Mouse (Mus musculus) forebrain, embryonic 14.5 days (tissue): ENCODE measurements around the gene Dapl1. TPM values are rescaled to one million over a fixed set of nuclear protein-coding genes. Genes with fewer than 3 reads are reported as not detected.

Source experiments
- ATAC-seq: fragments of 200-750 bp; cut with Nextera tagmentation; 2 replicates; pipeline ENCODE4 v1.8.0; 2017; ENCODE audit warnings: mild to moderate bottlenecking, moderate library complexity
- DNase-seq: peaks from one replicate; pipeline ENCODE4 v3.0.0-alpha.2; 2015; ENCODE audit warnings: low spot score
- H3K27ac ChIP-seq: fragments of 300-500 bp; sonication (generic); 2 replicates; pipeline ENCODE4 v1.5.1; 2014; ENCODE audit warnings: low read depth, mild to moderate bottlenecking, control low read depth, low read length, moderate library complexity
- H3K27me3 ChIP-seq: fragments of 300-500 bp; sonication (generic); replicated peaks from 2 replicates; pipeline ENCODE4 v1.6.1; 2014; ENCODE audit warnings: low read length, control low read depth, mixed read lengths; ENCODE audit not compliant: control insufficient read depth, insufficient read depth
- H3K36me3 ChIP-seq: fragments of 300-500 bp; sonication (generic); 2 replicates; pipeline ENCODE4 v1.6.1; 2014; ENCODE audit warnings: low read length, control low read depth; ENCODE audit not compliant: control insufficient read depth, insufficient read depth
- H3K4me1 ChIP-seq: fragments of 300-500 bp; sonication (generic); 2 replicates; pipeline ENCODE4 v1.6.1; 2014; ENCODE audit warnings: antibody characterized with exemption, low read length, control low read depth; ENCODE audit not compliant: control insufficient read depth, insufficient read depth
- H3K4me2 ChIP-seq: fragments of 300-500 bp; sonication (generic); 2 replicates; pipeline ENCODE4 v1.6.1; 2014; ENCODE audit warnings: mild to moderate bottlenecking, control low read depth, low read length
- H3K4me3 ChIP-seq: fragments of 300-500 bp; sonication (generic); 2 replicates; pipeline ENCODE4 v1.5.1; 2014; ENCODE audit warnings: low read depth, low read length, control low read depth
- H3K9ac ChIP-seq: fragments of 300-500 bp; sonication (generic); 2 replicates; pipeline ENCODE4 v1.6.1; 2014; ENCODE audit warnings: mild to moderate bottlenecking, low read length, control low read depth, moderate library complexity
- H3K9me3 ChIP-seq: fragments of 300-500 bp; sonication (generic); replicated peaks from 2 replicates; pipeline ENCODE4 v1.6.1; 2016; ENCODE audit warnings: low read length, control low read depth, mixed read lengths; ENCODE audit not compliant: control insufficient read depth
- WGBS: fragments of 180-500 bp; shearing (Covaris S2); extraction: QIAGEN DNeasy Blood & Tissue Kit; methylation state at CpG from one replicate; pipeline ENCODE4 v1.1.7; 2014; 5-methylcytosine and 5-hydroxymethylcytosine counted together
- polyA plus RNA-seq: library from polyadenylated mRNA; unstranded; fragments of >200 nt; fragmentation: Nextera tagmentation; extraction: Ambion mirVana; gene quantifications from 2 replicates; pipeline ENCODE4 v1.2.1, GENCODE M21; 2014

The Dapl1 gene
- polyA plus RNA-seq, 1 experiment from 2014 or later, result 0.66 TPM

- WGBS, result 70% methylated on average over 2 of the region's 2 CpGs
- DNase-seq (no peak), ATAC-seq (no peak)
- no peak overlapping the region for H3K4me3 ChIP-seq
- no peak overlapping the region for H3K9ac ChIP-seq
- H3K36me3 ChIP-seq, result no peaks in the 10 kb centered on the region
- no peak overlapping the region for H3K27ac ChIP-seq
- no peaks in the 10 kb centered on the region for H3K27me3 ChIP-seq
- H3K4me2 ChIP-seq, result no peak overlapping the region
- no peaks in the 10 kb centered on the region; the same call in 1 of the 2 replicates for H3K4me1 ChIP-seq
- H3K9me3 ChIP-seq, result no peaks in the 10 kb centered on the region
These were observed 3.8 kb downstream of the Dapl1 start for GRCm38 (mm10) chr2:59488235-59488634.

GRCm38 (mm10) chr2:59490353-59490752 lies 5.9 kb downstream of the Dapl1 start:
- Histone ChIP-seq H3K4me2 (no peak overlapping the region), H3K36me3 (no peaks in the 10 kb centered on the region), H3K4me3 (no peak overlapping the region), H3K27ac (no peak overlapping the region), H3K27me3 (no peaks in the 10 kb centered on the region), H3K9ac (no peak overlapping the region), H3K9me3 (no peaks in the 10 kb centered on the region), H3K4me1 (peaks cover 7% of the 10 kb centered on the region; the same call in 1 of the 2 replicates)
- DNase-seq, result no peak
- 75% methylated on average over 7 of the region's 7 CpGs for WGBS
- no peak for ATAC-seq

DNA sequence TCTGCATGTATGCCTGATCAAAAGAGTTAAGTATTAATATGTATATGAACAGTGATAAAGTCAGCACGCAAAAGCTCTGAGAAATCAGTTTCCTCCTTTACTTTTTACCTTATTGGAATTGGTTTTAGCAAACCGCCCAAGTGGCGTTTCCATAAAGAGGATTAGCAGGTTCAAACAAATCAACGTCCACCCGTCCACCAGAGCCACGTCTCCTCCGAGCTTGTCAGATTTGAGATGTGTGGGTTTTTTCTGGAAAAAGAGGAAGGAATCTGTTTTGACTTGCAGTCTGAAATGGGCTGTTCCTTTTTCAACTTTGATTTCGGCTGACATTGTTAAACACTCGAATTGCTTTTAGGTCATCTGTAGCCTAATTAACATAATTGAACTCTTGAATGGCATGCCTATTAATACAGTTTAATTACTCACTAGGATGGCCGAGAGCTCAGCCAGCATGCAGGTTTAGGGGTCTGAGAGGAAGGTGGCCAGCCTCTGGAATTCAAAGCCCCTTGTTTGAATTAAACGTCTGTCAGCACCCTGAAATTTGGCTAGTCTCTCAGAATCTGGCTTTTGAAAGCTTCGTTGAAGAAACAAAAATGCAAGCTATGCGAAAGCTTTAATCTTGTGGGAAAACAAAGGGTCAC lies 9.1 kb downstream of the Dapl1 start:
- DNase-seq (peak; percentile 67), ATAC-seq (peak; percentile 63)
- Histone ChIP-seq H3K9ac (no peak overlapping the region), H3K27me3 (no peaks in the 10 kb centered on the region), H3K9me3 (no peaks in the 10 kb centered on the region), H3K4me3 (no peak overlapping the region), H3K4me2 (0 out of 2 replicates have a peak overlapping the region, but pooled peaks have one; percentile 2), H3K27ac (no peak overlapping the region), H3K4me1 (peaks cover 7% of the 10 kb centered on the region; the same call in 1 of the 2 replicates), H3K36me3 (no peaks in the 10 kb centered on the region)
- 6% methylated on average over 13 of the region's 13 CpGs for WGBS

GRCm38 (mm10) chr2:59499146-59499545 lies 14.7 kb downstream of the Dapl1 start:
- Histone ChIP-seq H3K4me3 (no peak overlapping the region), H3K4me2 (no peak overlapping the region), H3K4me1 (no peaks in the 10 kb centered on the region), H3K27me3 (no peaks in the 10 kb centered on the region), H3K9me3 (no peaks in the 10 kb centered on the region), H3K9ac (no peak overlapping the region), H3K36me3 (no peaks in the 10 kb centered on the region), H3K27ac (no peak overlapping the region)
- 83% methylated on average over 8 of the region's 8 CpGs for WGBS
- ATAC-seq (no peak), DNase-seq (no peak)

DNA sequence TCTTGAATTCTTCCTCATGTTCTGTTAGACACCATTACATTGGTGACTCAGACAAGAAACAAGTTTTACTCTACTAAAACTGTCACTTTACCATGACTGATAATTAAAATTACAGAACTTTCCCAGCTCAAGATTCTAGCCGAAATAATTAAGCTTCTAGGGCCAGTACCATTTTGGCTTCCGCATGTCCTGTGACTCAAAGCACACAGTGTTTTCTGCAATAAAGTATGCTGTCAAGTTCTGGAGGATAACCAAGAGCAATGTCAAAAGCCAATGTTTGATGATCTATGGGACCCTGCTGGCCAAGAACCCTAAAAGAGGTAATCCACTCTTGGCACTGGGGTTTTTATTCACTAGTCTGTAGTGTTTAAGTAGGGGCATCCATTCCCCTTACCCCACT lies 15.3 kb downstream of the Dapl1 start:
- ATAC-seq, result no peak
- Histone ChIP-seq H3K4me1 (no peaks in the 10 kb centered on the region), H3K9me3 (no peaks in the 10 kb centered on the region), H3K4me2 (no peak overlapping the region), H3K36me3 (no peaks in the 10 kb centered on the region), H3K27ac (no peak overlapping the region), H3K9ac (no peak overlapping the region), H3K27me3 (no peaks in the 10 kb centered on the region), H3K4me3 (no peak overlapping the region)
- DNase-seq, result no peak
- 96% methylated on average over 2 of the region's 2 CpGs for WGBS

GRCm38 (mm10) chr2:59509061-59509460 lies 24.6 kb downstream of the Dapl1 start:
- no peak overlapping the region for H3K4me3 ChIP-seq
- no peaks in the 10 kb centered on the region for H3K36me3 ChIP-seq
- no peak overlapping the region for H3K27ac ChIP-seq
- H3K4me1 ChIP-seq, result no peaks in the 10 kb centered on the region
- no peaks in the 10 kb centered on the region for H3K9me3 ChIP-seq
- 74% methylated on average over 4 of the region's 4 CpGs for WGBS
- no peaks in the 10 kb centered on the region for H3K27me3 ChIP-seq
- no peak for DNase-seq
- H3K9ac ChIP-seq, result no peak overlapping the region
- no peak for ATAC-seq
- no peak overlapping the region for H3K4me2 ChIP-seq

- Histone ChIP-seq H3K4me3 (no peak overlapping the region), H3K27me3 (no peaks in the 10 kb centered on the region), H3K4me1 (no peaks in the 10 kb centered on the region), H3K9ac (peak overlapping the region; percentile 32; the same call in 1 of the 2 replicates), H3K4me2 (no peak overlapping the region), H3K27ac (no peak overlapping the region), H3K36me3 (no peaks in the 10 kb centered on the region), H3K9me3 (no peaks in the 10 kb centered on the region)
- 60% methylated on average over 9 of the region's 9 CpGs for WGBS
- DNase-seq, result peak; percentile 25
- no peak for ATAC-seq
These were observed 26.0 kb downstream of the Dapl1 start for GRCm38 (mm10) chr2:59510416-59510815.

- no peak overlapping the region for H3K9ac ChIP-seq
- no peak overlapping the region for H3K4me3 ChIP-seq
- no peak overlapping the region for H3K4me2 ChIP-seq
- ATAC-seq, result no peak
- no peaks in the 10 kb centered on the region for H3K27me3 ChIP-seq
- no peak for DNase-seq
- WGBS, result 70% methylated on average over 6 of the region's 6 CpGs
- H3K9me3 ChIP-seq, result no peaks in the 10 kb centered on the region
- no peak overlapping the region for H3K27ac ChIP-seq
- H3K36me3 ChIP-seq, result no peaks in the 10 kb centered on the region
- H3K4me1 ChIP-seq, result no peaks in the 10 kb centered on the region
These were observed 26.4 kb downstream of the Dapl1 start for GRCm38 (mm10) chr2:59510882-59511281.

- Histone ChIP-seq H3K36me3 (no peaks in the 10 kb centered on the region), H3K4me3 (no peak overlapping the region), H3K4me1 (peaks cover 4% of the 10 kb centered on the region; the same call in 1 of the 2 replicates), H3K9ac (no peak overlapping the region), H3K27me3 (no peaks in the 10 kb centered on the region), H3K4me2 (no peak overlapping the region), H3K27ac (no peak overlapping the region), H3K9me3 (no peaks in the 10 kb centered on the region)
- ATAC-seq (no peak), DNase-seq (no peak)
- WGBS, result 93% methylated on average over 10 of the region's 10 CpGs
These were observed 36.2 kb downstream of the Dapl1 start for GRCm38 (mm10) chr2:59520663-59521062.
